Mouse (Mus musculus) liver, embryonic 13.5 days (tissue): Measurements from ENCODE around the gene Setd4. TPM values are rescaled to one million over a fixed set of nuclear protein-coding genes. Genes with fewer than 3 reads are reported as not detected.

Experiments
- ATAC-seq: fragments of 200-750 bp; cut with Nextera tagmentation; 2 replicates; pipeline ENCODE4 v1.8.0; 2017; ENCODE audit warnings: low read depth, mild to moderate bottlenecking, moderate number of reproducible peaks, moderate library complexity
- DNase-seq: peaks from one replicate; pipeline ENCODE4 v3.0.0; 2022
- H3K27ac ChIP-seq: fragments of 300-500 bp; sonication (generic); 2 replicates; pipeline ENCODE4 v1.5.1; 2015; ENCODE audit warnings: moderate library complexity, mild to moderate bottlenecking, inconsistent platforms
- H3K27me3 ChIP-seq: fragments of 300-500 bp; sonication (generic); 2 replicates; pipeline ENCODE4 v1.6.1; 2015; ENCODE audit warnings: mild to moderate bottlenecking, inconsistent platforms
- H3K36me3 ChIP-seq: fragments of 300-500 bp; sonication (generic); 2 replicates; pipeline ENCODE4 v1.6.1; 2015; ENCODE audit warnings: mild to moderate bottlenecking, inconsistent platforms
- H3K4me1 ChIP-seq: fragments of 300-500 bp; sonication (generic); replicated peaks from 2 replicates; pipeline ENCODE4 v1.6.1; 2015; ENCODE audit warnings: inconsistent platforms
- H3K4me2 ChIP-seq: fragments of 300-500 bp; sonication (generic); 2 replicates; pipeline ENCODE4 v1.6.1; 2015; ENCODE audit warnings: inconsistent platforms, mild to moderate bottlenecking, moderate library complexity
- H3K4me3 ChIP-seq: fragments of 300-500 bp; sonication (generic); replicated peaks from 2 replicates; pipeline ENCODE4 v1.5.1; 2015; ENCODE audit warnings: mild to moderate bottlenecking, inconsistent platforms
- H3K9ac ChIP-seq: fragments of 300-500 bp; sonication (generic); 2 replicates; pipeline ENCODE4 v1.6.1; 2015; ENCODE audit warnings: mild to moderate bottlenecking, inconsistent platforms
- H3K9me3 ChIP-seq: fragments of 300-500 bp; sonication (generic); replicated peaks from 2 replicates; pipeline ENCODE4 v1.6.1; 2016; ENCODE audit warnings: inconsistent platforms
- WGBS: fragments of 180-500 bp; shearing (Covaris S2); methylation state at CpG from one replicate; pipeline ENCODE4 v1.1.7; 2015; ENCODE audit not compliant: insufficient replicate concordance; 5-methylcytosine and 5-hydroxymethylcytosine counted together
- polyA plus RNA-seq: library from polyadenylated mRNA; unstranded; fragments of >200 nt; fragmentation: Nextera tagmentation; extraction: Ambion mirVana; gene quantifications from 2 replicates; pipeline ENCODE4 v1.2.1, GENCODE M21; 2015

The Setd4 gene
- polyA plus RNA-seq, 1 experiment from 2014 or later, result 7.0 TPM

DNA sequence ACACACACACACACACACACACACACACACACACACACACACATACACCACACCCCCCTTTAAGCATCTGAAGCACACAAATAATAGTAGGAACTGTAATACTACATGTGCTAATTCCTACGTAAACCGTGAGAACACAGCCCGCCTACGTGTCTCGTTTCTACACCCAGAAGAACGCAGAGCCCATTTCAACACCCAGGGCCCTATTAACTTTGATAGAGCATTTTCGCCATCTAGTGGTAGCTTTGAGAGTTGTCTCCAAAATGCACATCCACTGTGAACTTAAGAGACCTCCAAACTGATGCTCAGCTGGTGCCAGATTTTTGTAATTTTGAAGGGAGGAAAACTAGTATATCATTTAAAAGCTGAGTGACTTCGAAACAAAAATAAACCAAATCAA lies 60.2 kb downstream of the Setd4 start:
- WGBS, result 4% methylated on average over 8 of the region's 8 CpGs
- Histone ChIP-seq H3K4me1 (no peaks in the 10 kb centered on the region), H3K27me3 (no peaks in the 10 kb centered on the region), H3K4me2 (no peak overlapping the region), H3K36me3 (no peaks in the 10 kb centered on the region), H3K9me3 (no peaks in the 10 kb centered on the region), H3K9ac (no peak overlapping the region), H3K27ac (no peak overlapping the region), H3K4me3 (no peak overlapping the region)
- DNase-seq (peak; percentile 18), ATAC-seq (no peak)

DNA sequence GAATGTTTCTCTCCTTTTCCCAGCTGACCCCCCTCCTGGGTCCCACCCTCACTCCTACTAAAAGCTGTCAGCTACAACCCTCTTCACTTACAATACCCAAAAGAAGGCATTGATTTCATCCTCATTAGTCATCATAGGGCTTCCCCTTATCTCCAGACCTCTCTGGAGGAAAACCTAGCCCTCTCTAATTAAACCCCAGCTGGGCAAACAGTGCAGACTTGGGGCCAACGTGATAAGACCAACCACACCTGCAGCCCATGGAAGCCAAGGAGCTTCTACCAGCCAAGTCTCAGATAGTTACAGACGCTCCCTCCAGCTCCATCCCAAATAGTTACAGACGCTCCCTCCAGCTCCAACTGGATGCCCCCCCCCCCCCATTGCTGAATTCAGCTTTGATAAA lies 64.0 kb downstream of the Setd4 start:
- H3K27ac ChIP-seq, result no peak overlapping the region
- ATAC-seq, result no peak
- 41% methylated on average over 3 of the region's 3 CpGs for WGBS

DNA sequence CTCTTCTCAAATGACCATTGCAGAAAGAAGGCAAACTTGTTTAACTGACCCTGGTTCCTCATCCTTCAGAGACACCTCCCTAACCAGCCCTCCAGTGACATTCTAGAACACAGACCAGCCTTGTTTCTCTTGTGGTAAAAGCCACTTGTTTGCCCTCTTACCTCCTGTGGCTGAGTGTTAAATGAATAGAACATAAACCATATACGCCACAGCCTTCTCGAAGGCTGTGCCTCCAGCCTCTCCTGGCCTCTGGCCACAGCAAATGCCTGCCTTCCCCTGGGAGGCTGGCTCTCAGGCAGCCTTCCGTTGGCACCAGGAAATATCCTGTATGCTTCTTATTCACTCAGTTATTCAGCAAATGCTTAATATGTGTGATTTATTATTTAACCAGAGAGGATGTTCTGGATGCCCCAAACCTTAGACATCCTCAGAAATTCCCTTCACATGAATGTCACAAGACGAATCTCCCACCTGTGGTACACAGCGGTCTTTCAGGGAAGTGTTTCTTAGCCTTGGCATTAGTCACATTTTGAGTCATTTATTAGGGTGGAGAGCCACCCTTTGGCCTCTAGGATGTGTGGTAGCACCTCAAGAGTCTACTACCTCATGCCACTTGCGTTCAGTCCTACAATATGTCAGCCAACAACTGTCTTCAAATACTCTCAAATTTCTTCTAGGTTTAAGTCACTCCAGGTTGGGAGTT lies 68.6 kb downstream of the Setd4 start:
- H3K4me1 ChIP-seq, result no peaks in the 10 kb centered on the region
- H3K4me3 ChIP-seq, result no peak overlapping the region
- no peaks in the 10 kb centered on the region for H3K9me3 ChIP-seq
- no peak overlapping the region for H3K4me2 ChIP-seq
- no peak for DNase-seq
- no peaks in the 10 kb centered on the region for H3K27me3 ChIP-seq
- H3K9ac ChIP-seq, result no peak overlapping the region
- H3K36me3 ChIP-seq, result no peaks in the 10 kb centered on the region
- H3K27ac ChIP-seq, result no peak overlapping the region
- ATAC-seq, result no peak
- 54% methylated on average over 6 of the region's 6 CpGs for WGBS

More for the DNA sequence above, 64.0 kb downstream of the Setd4 start:
- no peak overlapping the region for H3K9ac ChIP-seq
- no peak overlapping the region for H3K4me3 ChIP-seq
- DNase-seq, result no peak
- no peaks in the 10 kb centered on the region for H3K36me3 ChIP-seq
- H3K4me1 ChIP-seq, result no peaks in the 10 kb centered on the region
- no peak overlapping the region for H3K4me2 ChIP-seq
- no peaks in the 10 kb centered on the region for H3K27me3 ChIP-seq
- H3K9me3 ChIP-seq, result no peaks in the 10 kb centered on the region

Other genes with a start within 250 kb of the Setd4 start
- gene Cbr1, start 1.8 kb upstream of the Setd4 start, polyA plus RNA-seq, result 22.9 and 26.1 TPM in 2 replicates
- not detected in 2 replicates for gene Gm5678, start 24.0 kb upstream of the Setd4 start, polyA plus RNA-seq
- 0.16 and 0.28 TPM in 2 replicates for gene Cbr3, start 79.2 kb upstream of the Setd4 start, polyA plus RNA-seq
- 8.7 and 10.3 TPM in 2 replicates for gene Dop1b, start 107.8 kb upstream of the Setd4 start, polyA plus RNA-seq
- gene Morc3, start 228.1 kb upstream of the Setd4 start, polyA plus RNA-seq, result 19.1 and 22.3 TPM in 2 replicates